Mouse (Mus musculus) embryo, embryonic 10.5 days (tissue): Measurements from ENCODE around the gene Rftn1.

Experiments
- DNase-seq: peaks from one replicate; pipeline ENCODE4 v3.0.0-alpha.2; 2015; ENCODE audit warnings: low spot score

The Rftn1 gene

DNA sequence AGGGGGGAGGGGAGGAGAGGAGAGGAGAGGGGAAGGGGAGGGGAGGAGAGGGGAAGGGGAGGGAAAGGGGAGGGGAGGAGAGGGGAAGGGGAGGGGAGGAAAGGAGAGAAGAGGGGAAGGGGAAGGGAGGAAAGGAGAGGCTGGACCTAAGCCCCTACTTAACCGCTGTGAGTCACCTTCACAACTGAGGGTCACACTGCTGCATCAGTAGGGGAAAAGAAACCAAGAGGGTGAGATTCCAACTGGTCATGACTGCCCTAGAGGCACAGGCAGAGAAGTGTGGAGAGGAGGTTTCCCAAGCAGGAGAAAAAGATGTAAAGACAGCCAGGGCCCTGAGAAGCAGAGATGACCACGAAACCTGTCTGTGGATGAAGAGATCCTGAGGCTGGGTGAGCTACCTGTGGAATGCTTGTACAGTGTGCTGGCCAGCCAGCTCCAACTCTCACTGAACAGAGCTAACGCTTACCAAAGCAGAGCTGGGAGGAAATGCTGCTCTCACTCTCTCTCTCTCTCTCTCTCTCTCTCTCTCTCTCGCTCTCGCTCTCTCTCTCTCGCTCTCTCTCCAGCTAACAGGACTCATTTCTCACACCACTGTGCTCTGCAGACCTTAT is 19.4 kb downstream of the Rftn1 start:
- no peak for DNase-seq

DNA sequence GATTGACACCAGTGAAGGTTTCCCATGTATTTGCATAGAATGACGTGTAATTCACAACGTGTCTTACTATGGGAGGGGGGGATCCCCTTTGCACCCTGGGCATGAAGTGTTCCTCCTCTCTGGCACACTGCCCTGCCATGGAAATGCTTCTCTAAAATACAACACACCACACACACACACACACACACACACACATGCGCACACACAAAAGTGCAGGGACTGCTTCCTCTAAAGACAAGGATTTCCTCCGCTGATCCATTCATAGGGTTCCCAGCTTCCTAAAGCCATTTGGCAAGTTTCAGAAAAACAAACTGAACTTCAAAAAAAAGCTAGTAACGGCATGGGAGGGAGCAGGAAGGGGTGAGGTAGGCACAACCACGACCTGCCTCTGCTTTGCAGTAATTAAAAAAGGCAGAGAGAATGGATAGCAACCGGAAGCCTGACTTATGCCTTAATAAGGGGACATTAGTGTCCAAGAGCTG is 20.5 kb downstream of the Rftn1 start:
- no peak for DNase-seq

DNA sequence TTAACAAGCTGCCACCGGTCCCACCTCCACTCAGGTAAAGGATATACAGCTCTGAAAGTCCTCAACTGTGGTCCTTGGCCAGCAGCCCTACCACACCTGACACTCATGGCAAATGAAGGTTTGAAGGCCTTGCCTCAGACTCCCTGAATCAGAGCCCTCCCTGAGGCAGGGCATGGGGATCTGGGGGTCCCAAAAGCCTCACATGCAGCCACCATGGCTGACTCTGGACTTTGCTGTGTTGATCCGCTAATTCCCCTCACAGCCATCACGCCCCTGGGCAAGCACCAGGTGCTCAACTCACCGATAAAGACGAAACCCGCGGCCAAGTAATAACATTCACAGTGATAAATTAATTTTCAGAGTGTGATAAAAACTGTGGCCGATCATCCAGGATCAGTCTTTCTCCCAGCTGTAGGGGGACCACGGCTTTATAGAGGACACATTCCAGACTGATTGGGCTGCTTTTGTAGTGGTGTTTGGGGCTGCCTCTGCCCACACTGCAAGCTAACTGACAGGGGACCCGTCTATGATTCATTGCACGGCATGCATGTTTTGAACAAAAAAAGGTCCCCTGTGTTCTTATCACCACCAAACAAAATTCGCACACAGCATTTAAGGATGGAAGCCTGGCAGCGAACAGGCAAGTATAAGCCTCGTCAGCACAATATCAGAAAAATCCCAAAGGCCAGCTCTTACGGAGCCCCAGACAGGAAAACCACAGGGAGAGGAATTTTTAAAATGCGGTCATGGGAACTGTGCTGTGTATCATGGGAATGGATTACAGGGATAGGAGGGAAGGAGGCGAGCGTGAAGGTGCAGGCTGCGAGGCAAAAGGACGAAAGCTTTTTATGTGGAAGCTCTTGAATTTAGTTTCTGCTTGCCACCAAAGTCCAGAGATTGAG is 29.3 kb downstream of the Rftn1 start:
- no peak for DNase-seq

DNA sequence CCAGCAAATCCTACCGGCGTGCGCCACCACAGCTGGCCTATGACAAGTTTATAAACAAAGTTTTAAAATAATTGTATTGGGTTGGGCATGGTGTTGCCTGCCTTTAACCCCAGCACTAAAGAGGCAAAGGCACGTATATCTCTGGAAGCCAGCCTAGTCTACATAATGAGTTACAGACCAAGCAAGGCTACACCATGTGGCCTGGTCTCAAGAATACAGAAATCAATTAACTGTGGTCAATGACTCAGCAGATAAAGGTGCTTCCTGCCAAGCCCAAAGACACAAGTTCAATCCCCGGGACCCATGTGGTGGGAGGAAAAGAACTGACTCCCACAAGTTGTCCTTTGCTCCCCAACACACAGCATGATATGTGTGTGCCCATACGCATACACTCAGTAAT is 30.1 kb downstream of the Rftn1 start:
- DNase-seq: no peak

DNA sequence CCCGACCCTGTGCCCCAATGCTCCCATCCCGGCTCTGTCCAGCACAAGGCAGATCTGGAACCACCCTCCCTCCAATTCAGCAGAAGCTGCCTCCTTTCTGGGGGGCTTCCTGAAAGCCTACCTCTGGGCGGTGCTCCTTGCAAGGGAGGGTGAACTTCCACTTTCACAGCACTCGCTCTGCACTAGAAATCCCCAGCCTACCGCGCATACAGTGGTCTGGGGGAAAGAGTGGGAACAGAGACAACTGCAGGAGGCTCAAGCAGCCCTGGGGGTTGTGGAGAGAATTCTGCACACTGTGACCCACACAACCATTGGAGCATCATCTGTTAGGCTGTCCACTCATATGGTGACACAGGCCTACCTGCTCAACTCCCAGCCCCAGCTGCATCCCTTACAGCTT is 30.7 kb downstream of the Rftn1 start:
- no peak for DNase-seq

DNA sequence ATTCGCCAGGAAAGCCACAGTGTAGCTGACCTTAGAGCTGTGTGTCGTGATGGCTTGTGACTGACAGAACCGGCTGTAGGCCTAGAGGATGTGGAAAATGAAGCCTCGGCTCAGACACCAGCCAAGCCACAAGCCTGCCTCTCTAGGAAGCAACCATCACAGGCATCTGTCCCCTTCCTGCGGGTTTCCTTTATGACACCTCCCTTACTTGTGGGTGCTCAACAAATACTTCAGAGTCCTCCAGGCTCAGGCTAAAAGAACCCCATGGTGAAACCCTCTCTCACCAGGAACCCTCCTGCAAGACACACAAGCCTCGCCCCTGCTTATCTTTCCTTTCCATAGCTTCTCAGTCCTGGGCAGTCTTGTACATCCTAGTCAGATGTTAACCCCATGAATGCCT is 31.9 kb downstream of the Rftn1 start:
- no peak for DNase-seq

DNA sequence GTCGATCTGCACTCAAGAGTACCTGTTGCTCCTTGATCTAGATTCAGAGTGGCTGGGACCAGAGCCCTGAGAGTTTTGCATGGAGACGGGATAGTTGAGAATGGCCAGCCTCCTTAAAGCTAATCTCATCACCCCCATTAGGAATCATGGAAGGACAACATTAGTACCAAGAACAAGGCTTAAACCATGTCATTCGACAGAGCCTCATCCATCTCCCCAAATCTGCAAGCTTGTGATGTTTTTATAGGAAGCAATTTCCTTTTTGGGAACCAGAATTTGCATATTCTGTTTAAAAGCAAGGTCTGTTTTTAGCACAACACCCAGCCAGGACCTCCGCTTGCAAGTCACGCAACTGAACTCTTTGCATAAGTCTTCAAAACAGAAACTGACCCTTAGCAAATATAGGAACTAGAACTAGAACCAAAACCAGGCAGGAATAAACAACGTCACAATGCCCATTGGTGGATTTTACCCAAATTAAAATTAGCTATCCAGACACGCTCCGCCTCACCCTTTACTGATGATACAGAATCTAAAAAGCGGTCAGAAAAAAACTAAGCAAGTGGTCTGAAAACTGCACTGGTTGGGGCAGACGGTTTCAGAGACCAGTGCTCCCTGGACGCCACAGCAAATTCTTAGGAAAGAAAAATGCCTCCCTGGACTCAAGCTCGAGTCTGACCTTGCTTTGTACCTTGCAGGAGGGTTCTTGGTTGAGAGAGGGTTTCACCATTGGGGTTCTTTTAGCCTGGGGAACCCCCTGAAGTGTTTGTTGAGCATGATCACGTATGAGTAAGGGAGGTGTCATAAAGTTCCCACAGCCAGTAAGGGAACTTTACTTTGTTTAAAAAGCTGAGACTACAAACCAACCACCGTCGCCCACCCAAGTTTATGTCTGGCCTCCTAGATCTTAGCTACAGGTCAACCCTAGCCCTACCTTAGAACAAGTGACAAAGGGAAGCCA is 33.0 kb downstream of the Rftn1 start:
- no peak for DNase-seq

DNA sequence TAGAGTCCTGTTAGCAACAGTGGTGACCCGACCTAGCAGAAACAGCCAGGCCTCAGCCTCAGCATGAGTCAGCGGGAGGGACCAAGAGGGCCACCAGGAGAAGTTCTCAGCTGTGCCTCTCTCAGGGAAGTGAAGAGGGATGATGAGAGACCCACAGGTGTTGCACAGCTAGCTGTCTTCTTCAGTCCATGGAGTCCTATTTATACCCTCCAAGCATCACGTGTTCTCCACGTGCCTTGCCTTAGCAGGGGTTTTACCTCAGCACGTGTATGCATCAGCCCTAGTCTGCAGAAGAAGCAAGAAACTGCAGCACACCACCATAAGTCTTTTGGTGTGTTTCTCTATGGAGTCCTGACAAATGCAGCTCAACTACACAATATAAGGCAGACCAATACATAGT is 38.4 kb downstream of the Rftn1 start:
- no peak for DNase-seq

DNA sequence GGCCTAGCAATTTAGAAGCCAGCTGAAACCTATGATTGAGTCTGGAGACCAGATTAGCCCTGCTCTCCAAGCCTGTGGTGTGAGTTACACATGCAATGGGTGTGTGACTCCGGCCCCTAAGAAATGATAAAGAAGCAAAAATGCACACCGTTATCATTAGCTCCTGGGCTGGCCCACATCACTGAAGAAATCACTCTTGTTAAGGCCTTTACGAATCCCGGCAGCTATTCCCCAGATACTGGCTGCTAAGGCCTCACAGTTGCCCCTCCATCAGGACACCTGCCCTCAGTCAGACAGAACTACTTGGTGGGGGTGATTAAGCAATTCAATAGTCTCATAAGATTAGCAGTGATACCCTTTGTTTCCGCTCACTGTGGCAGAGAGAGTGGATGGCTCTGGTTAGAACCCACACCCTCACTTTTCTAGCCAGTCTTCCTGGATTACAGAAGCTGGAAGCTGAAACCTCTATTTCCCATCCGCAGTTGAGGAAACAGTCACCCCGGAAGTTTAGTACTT is 39.2 kb downstream of the Rftn1 start:
- DNase-seq: no peak

DNA sequence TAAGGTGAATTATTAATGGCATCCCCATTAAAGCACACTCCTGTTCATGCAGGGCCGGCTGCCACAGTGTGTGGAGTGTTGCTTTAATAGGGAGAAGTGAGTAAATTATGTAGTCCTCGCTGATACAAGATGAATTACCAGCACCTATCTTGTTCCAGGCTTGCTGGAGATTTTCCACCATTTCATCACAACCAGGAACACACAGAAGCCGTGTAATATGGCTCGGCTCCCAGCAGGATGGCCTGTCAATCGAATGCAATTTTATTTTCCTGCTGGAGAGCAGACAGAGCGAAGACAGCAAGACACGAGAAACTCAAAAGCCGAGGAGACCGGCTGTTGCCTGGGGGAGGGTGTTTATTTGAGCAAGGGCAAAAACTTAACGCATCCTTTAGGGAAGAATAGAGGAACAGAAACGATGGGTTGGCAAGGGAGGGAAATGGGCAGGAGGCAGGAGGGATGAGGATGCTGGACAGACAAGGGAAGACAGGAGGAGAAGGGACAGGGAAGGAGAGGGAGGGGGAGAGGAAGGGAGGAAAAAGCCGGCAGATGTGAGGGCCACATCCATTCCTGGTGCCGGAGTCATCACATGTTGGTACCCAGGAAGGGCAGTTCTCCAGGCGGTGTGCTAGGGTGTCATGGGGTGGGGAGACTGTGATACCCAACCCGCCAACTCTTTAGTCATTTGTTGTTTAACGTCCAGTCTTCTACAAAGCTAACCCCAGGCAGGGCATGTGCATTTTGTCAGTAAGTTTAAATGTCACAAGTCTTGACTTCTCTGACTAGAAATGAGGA is 39.9 kb downstream of the Rftn1 start:
- DNase-seq: no peak

DNA sequence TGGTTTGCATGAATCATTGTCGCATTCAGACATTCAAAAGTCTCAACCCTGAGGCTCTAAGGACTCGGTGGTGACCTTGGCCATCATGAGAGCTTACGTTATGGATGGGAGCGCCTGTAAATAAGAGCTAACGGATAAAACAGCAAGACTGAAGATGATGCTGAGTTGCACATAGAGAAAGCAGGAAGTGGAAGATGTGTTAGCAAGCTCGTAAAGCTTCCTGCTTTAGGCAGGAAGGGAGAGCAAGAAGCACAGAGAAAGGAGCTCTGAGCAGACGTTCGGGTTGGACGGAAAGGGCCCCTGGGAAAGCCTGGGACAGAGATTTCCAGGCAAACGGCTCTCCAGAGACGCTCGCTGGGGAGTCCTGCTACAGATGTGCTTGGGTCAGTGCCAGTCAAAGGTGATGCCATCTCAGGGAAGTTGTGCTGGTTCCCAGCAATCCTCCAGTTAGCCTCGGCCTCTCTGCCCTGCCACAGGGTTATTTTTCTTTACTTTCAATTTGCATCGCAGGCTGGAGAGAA is 40.7 kb downstream of the Rftn1 start:
- no peak for DNase-seq

DNA sequence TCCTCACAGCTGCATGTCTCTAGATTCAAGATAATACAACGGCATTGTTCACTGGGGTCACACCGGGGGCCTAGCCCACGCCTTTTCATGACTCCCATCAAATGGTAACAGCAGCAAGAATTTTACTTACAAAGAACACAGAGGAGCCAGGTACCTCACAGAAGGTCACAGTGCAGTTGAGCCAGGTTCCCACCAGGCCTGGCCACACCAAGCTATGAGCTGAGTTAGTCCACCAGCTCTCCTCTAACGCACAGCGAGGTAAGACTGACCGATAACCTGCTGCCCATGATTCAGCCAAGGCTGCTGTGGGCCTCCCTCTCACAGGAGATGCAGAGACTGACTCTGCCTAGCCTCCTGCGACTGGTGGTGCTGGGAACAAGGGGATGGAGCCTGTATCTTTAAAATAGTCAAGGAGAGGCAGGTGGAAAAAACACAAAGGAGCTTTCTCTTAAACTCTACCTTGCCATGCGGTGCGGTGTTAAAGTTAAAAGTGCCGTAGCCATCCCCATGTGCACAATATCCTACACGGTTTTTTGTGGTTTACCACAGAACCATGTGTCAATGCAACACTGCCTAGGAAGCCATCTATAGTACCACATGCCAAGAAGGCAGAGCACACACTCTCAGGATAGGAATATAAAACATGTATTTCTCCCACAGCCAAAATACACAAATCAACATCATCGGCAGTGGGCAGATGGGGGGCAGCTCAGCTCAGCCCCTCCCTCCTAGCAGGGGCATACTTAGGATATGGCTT is 42.5 kb downstream of the Rftn1 start:
- no peak for DNase-seq

DNA sequence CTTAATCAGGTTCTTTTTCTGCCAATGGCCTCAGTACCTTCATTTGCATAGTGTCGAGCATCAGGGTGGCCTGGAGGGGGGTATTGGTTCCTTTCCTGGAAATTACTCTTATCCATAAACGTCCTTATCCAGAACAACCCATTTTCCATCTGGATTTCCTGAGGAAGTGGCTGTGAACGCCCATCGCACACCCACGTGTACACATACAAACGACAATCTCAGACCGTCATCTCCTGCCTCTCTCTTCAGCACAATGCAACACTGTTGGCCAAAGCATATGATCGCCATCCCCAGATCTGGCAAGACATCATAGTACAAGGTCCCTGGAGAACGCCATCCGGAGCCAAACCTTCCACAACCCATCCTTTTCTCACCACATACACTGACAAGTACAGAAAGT is 47.1 kb downstream of the Rftn1 start:
- no peak for DNase-seq

DNA sequence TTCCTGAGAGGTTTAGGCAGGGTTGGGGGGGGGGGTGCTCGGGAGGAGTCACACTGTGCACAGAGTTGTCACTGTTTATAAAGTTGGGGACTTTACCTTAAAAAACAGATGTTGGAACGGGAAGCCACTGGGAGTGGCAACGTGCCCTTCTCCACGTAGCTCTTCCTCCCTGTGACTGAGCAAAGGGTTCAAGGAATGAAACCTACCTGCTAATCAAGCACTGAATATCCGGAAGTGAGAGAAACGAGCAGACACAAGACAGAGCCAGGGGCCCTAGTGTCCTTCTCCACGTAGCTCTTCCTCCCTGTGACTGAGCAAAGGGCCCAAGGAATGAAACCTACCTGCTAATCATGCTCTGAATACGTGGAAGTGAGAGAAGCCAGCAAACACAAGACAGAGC is 47.9 kb downstream of the Rftn1 start:
- DNase-seq: no peak

DNA sequence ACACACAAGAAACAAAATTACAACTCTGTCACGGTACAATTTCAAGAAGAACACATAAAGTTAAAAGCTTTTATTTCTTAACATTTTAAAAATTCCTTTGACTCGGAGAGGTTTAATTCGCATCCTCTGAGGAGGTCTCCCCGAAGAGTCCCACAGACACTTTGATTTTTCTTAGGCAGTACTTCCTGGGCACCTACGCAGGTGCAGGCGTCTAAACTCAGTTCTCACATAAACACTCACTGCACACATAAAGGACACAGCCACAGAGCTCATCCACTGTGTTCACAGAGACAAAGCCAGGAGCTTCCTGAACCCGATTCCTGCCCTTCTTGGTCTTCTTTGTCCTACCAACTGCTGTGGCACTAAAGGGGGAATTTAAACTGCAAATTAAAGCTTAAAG is 48.3 kb downstream of the Rftn1 start:
- no peak for DNase-seq

DNA sequence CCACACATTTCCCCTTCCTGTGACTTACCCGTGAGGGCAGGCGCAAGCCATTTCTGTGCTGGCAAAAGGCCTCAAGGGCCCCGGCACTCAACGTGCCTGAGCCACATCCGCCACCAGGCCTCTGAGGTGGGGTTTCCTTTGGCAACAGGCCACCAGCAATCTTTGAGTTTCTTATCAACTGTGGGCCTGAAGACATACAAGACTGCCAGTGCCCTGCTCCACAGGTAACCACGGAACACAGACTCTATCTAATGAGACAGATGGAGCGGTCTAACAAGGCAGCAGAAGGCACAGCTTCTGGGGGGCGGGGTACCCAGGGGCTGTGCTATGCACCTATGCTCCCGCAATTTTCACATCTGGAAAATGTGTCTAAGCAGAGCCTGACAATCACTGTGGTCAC is 54.4 kb downstream of the Rftn1 start:
- no peak for DNase-seq

DNA sequence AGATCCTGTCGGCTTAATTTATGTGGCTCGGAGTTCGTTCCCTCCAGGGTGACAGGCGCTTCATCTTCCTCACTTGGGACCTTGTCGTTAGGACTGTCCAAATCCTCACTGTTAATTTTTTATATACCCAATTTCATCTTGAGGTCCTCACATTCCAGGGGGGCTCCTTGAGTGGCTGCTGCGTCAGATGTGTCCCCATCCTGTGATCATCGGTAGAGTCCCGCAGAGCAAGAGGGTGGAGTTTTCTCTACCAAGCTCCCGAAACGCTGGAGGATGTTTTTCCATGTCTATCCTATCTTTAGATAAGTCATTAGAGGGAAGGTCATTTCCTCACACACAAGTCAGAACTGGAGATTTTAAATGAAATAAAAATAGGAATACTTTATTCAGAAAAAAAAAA is 55.0 kb downstream of the Rftn1 start:
- DNase-seq: no peak

DNA sequence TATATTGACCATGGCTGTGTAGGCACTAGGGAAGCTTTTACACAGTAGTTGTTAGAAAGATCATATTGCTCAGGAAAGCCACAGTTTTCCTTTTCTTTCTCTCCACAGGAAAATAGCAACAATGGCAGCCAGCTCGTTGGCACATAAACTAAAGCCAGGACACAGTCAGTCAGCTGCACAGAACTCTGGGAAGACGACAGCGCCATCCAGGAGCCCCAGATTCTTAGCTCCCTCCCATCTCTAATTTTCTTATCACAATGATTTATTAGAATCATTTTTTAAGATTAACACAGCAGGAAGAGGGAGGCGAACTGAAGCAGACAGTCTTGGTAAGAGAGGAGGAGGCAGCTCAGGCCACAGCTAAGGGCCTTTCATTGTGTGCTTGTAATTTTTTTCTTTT is 58.8 kb downstream of the Rftn1 start:
- DNase-seq: no peak

DNA sequence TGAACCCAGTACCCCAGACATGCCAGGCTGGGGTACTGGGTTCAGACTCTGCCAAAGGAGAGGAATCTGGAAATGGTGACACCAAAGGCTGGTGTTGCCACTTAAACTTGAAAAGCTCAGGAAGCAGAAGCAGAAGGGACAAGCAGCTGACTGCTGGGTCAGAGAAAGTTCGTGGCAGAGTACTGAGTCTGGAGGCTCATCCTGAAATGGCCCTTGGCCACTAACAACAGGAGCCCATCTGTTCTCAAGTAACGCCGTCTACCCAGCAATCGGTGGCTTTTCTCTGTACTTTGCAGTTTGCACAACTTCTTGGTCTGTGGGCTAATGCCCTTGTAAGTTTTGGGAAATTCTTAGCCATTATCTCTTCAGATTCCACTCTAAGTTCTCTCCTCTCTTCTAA is 60.1 kb downstream of the Rftn1 start:
- DNase-seq: no peak

DNA sequence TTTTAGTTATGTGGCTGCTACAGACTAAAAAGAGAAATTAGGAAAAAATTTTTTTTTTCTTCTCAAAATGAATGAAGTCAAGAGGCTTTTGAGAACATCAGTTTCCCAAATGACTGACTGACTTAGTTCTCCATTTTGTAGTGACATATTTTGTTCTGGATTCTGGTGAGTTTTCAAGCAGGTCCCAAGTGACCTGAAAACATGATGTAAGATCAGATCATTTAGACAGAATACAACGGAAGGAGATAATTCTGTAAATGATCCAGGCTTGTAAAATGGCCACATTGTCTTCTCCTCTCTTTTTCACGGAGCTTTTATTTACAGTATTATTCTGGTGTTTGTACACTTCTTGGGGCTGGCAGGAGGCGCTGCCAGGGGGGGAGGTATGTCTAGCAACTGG is 62.1 kb downstream of the Rftn1 start:
- DNase-seq: no peak
